Mouse (Mus musculus): Measurements from ENCODE around the gene Rnf185.

The Rnf185 gene

GRCm38 (mm10) chr11:3442677-3443076 is 9.5 kb downstream of the Rnf185 start:
- DNase-seq = no peak

- peak; percentile 47 for DNase-seq
Observed at GRCm38 (mm10) chr11:3441696-3442443, 10.3 kb downstream of the Rnf185 start.

- DNase-seq = no peak
Observed at GRCm38 (mm10) chr11:3437621-3438020, 14.5 kb downstream of the Rnf185 start.

- DNase-seq = no peak
Observed at GRCm38 (mm10) chr11:3433809-3434208, 18.4 kb downstream of the Rnf185 start.

- DNase-seq = no peak
Observed at GRCm38 (mm10) chr11:3431976-3432603, 20.1 kb downstream of the Rnf185 start.

GRCm38 (mm10) chr11:3431515-3431914 is 20.6 kb downstream of the Rnf185 start:
- DNase-seq = no peak

- DNase-seq = no peak
Observed at GRCm38 (mm10) chr11:3428632-3429031, 23.5 kb downstream of the Rnf185 start.

- no peak for DNase-seq
Observed at GRCm38 (mm10) chr11:3427697-3428230, 24.4 kb downstream of the Rnf185 start.

- DNase-seq = no peak
Observed at GRCm38 (mm10) chr11:3422242-3422641, 29.9 kb downstream of the Rnf185 start.

GRCm38 (mm10) chr11:3418741-3419140 is 33.4 kb downstream of the Rnf185 start:
- DNase-seq = no peak

GRCm38 (mm10) chr11:3417795-3418194 is 34.4 kb downstream of the Rnf185 start:
- DNase-seq = no peak

GRCm38 (mm10) chr11:3416399-3416798 is 35.8 kb downstream of the Rnf185 start:
- no peak for DNase-seq

GRCm38 (mm10) chr11:3412111-3412510 is 40.1 kb downstream of the Rnf185 start:
- no peak for DNase-seq

GRCm38 (mm10) chr11:3408997-3409732 is 43.0 kb downstream of the Rnf185 start, which contains the start of gene Limk2:
Gene Limk2 (minus strand): TSS chr11:3409189.
- DNase-seq = peak; percentile 93

- no peak for DNase-seq
Observed at GRCm38 (mm10) chr11:3408131-3408996, 43.8 kb downstream of the Rnf185 start.

- DNase-seq = no peak
Observed at GRCm38 (mm10) chr11:3404287-3405047, 47.7 kb downstream of the Rnf185 start.

- DNase-seq = no peak
Observed at GRCm38 (mm10) chr11:3403024-3403423, 49.1 kb downstream of the Rnf185 start.

- DNase-seq = no peak
Observed at GRCm38 (mm10) chr11:3398318-3398717, 53.8 kb downstream of the Rnf185 start.

- no peak for DNase-seq
Observed at GRCm38 (mm10) chr11:3396562-3396961, 55.6 kb downstream of the Rnf185 start.

- no peak for DNase-seq
Observed at GRCm38 (mm10) chr11:3396091-3396490, 56.1 kb downstream of the Rnf185 start.

GRCm38 (mm10) chr11:3394520-3394919 is 57.6 kb downstream of the Rnf185 start:
- DNase-seq = no peak

- DNase-seq = no peak
Observed at GRCm38 (mm10) chr11:3392526-3392925, 59.6 kb downstream of the Rnf185 start.

All from cerebellum, adult 11 months (tissue).